Comparison of ENCODE assay signal across 8 mouse cellular contexts in genomic region chr4:101508851-101509577, GRCm38 (mm10). TPM values are rescaled to one million over a fixed set of nuclear protein-coding genes. Genes with fewer than 3 reads are reported as not detected.
DNase-seq lines count a peak whose midpoint lies in the region; ATAC-seq and TF ChIP-seq lines count a peak whose summit lies in the region.

No protein-coding gene starts in this region.

- peak overlapping the region; percentile 66 for H3K4me3 ChIP-seq in bone marrow, adult 2 months (replicated peaks; ENCODE audit: control insufficient read depth, low read depth, low read length)
- H3K4me3 ChIP-seq in intestine, embryonic 15.5 days (replicated peaks), result peak overlapping the region; percentile 30
- peak overlapping the region; percentile 24 for H3K4me3 ChIP-seq in limb, embryonic 11.5 days (ENCODE audit: low read depth, low read length)

- no peak for TF ChIP-seq CTCF in bone marrow, adult 2 months (IDR thresholded peaks at IDR 0.05; ENCODE audit: control insufficient read depth, insufficient read depth, low read length)

- DNase-seq in adrenal gland, postnatal 10 days, result peak; percentile 12
- DNase-seq in adrenal gland, adult 2 months, result no peak
- peak; percentile 67 for DNase-seq in limb, embryonic 11.5 days (ENCODE audit: low spot score)
- peak; percentile 59 for DNase-seq in neural tube, embryonic 10.5 days (ENCODE audit: extremely low spot score, low spot score)
- peak; percentile 52 for DNase-seq in testis, postnatal 14 days (ENCODE audit: low spot score)

- 1% methylated on average over 30 of the region's 30 CpGs for whole genome bisulfite sequencing in bone marrow, adult 2 months
- 9% methylated on average over 30 of the region's 30 CpGs for WGBS in intestine, embryonic 15.5 days
- 3% methylated on average over 30 of the region's 30 CpGs for WGBS in limb, embryonic 11.5 days

- no peak for TF ChIP-seq POLR2A in bone marrow, adult 2 months (IDR thresholded peaks at IDR 0.05; ENCODE audit: borderline replicate concordance, control insufficient read depth, low read depth, low read length)

- peak; percentile 54 for ATAC-seq in erythroid progenitor cell, adult 5-6 weeks (replicated peaks; ENCODE audit: low FRiP score, poor library complexity, severe bottlenecking)
- peak; percentile 73 for ATAC-seq in intestine, embryonic 15.5 days
- ATAC-seq in limb, embryonic 11.5 days (ENCODE audit: insufficient number of reproducible peaks, low FRiP score, low TSS enrichment, low read depth), result peak; percentile 60; the same call in 1 of the 2 replicates

- peak overlapping the region; percentile 51 for H3K9ac ChIP-seq in intestine, embryonic 15.5 days
- no peak overlapping the region for H3K9ac ChIP-seq in limb, embryonic 11.5 days (ENCODE audit: low read length)

- H3K4me1 ChIP-seq in bone marrow, adult 2 months (ENCODE audit: control insufficient read depth, insufficient read depth, low read length), result no peaks in the 10 kb centered on the region; the same call in 1 of the 2 replicates
- peaks cover 12% of the 10 kb centered on the region; the same call in 1 of the 2 replicates for H3K4me1 ChIP-seq in intestine, embryonic 15.5 days (replicated peaks)
- H3K4me1 ChIP-seq in limb, embryonic 11.5 days (ENCODE audit: control insufficient read depth, insufficient read depth, low read length), result peaks cover 8% of the 10 kb centered on the region

- peak overlapping the region; percentile 30; the same call in 1 of the 2 replicates for H3K27ac ChIP-seq in bone marrow, adult 2 months (ENCODE audit: control insufficient read depth, insufficient read depth, low read depth, low read length, poor library complexity)
- H3K27ac ChIP-seq in intestine, embryonic 15.5 days, result no peak overlapping the region
- H3K27ac ChIP-seq in limb, embryonic 11.5 days (replicated peaks; ENCODE audit: low read depth, low read length), result no peak overlapping the region

- H3K27me3 ChIP-seq in intestine, embryonic 15.5 days (replicated peaks), result peaks cover 6% of the 10 kb centered on the region; the same call in 1 of the 2 replicates
- peaks cover 9% of the 10 kb centered on the region for H3K27me3 ChIP-seq in limb, embryonic 11.5 days (ENCODE audit: control insufficient read depth, insufficient read depth, low read length)

- H3K9me3 ChIP-seq in intestine, embryonic 15.5 days, result no peaks in the 10 kb centered on the region
- H3K9me3 ChIP-seq in limb, embryonic 11.5 days (ENCODE audit: control insufficient read depth, low read length), result no peaks in the 10 kb centered on the region

- no peaks in the 10 kb centered on the region for H3K36me3 ChIP-seq in intestine, embryonic 15.5 days
- H3K36me3 ChIP-seq in limb, embryonic 11.5 days (ENCODE audit: control insufficient read depth, insufficient read depth, low read length), result no peaks in the 10 kb centered on the region

- peak overlapping the region; percentile 77 for H3K4me2 ChIP-seq in intestine, embryonic 15.5 days (replicated peaks)
- peak overlapping the region; percentile 78 for H3K4me2 ChIP-seq in limb, embryonic 11.5 days (ENCODE audit: low read depth, severe bottlenecking)

RNA-seq across cellular contexts. Expression of gene Dnajc6, which starts 12.6 kb away (rescaled TPM):
- total RNA-seq in adrenal gland, postnatal 10 days (2021), result 1 to 10 TPM; 7.3 to 9.1 TPM
- total RNA-seq in adrenal gland, adult 2 months (2021), result 1 to 10 TPM; 3.3 to 6.1 TPM
- 0.91 and 1.3 TPM in 2 replicates for polyA plus RNA-seq in adrenal gland, adult 2 months (2012; rRNA removed)
- polyA plus RNA-seq in bone marrow, adult 2 months (2011; ENCODE audit: insufficient read depth, insufficient read length, low replicate concordance, missing spikeins), result 1.6 and 2.7 TPM in 2 replicates
- 2.9 and 3.4 TPM in 2 replicates for total RNA-seq in erythroid progenitor cell, adult 5-6 weeks (2015; ENCODE audit: low replicate concordance)
- total RNA-seq in erythroid progenitor cell, adult 5-6 weeks (2017; ENCODE audit: low replicate concordance), result 1.3 and 11.2 TPM in 2 replicates
- polyA plus RNA-seq in intestine, embryonic 15.5 days (2015; fragmentation: Nextera tagmentation; extraction: Ambion mirVana), result 1.7 and 1.9 TPM in 2 replicates
- polyA plus RNA-seq in limb, embryonic 11.5 days (2014; fragmentation: Nextera tagmentation; extraction: Ambion mirVana), result 0.67 and 0.89 TPM in 2 replicates
